Mouse (Mus musculus) thymus, postnatal 0 days (tissue): ENCODE measurements at regions not wholly inside any gene's neighbourhood (a gene's known extent, or its start where the extent isn't known, plus 50 kb on each side); places are given as distances from the start of the nearest gene placed in this dataset.

Experiments
- DNase-seq: peaks from one replicate; pipeline ENCODE4 v3.0.0-alpha.2; 2015; ENCODE audit warnings: low spot score

DNA sequence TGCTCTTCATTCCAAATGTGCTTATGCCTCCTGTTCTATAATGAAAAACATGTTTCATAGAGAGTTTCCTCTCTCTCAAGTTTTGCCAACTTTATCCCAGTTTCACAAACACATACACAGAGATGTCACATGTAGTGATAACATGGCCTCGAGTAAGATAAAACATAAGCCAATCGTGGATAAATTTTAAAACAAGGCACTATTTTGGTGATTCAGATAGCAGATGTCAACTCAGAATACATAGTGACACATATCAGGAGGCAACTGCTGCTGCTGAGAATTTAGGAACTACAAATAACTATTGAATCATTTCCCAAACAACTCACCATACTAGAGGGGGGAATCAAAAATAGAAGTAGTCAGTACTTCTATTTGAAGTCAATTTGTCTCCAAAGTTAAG lies 257.1 kb downstream of the Tle4 start:
- no peak for DNase-seq

DNA sequence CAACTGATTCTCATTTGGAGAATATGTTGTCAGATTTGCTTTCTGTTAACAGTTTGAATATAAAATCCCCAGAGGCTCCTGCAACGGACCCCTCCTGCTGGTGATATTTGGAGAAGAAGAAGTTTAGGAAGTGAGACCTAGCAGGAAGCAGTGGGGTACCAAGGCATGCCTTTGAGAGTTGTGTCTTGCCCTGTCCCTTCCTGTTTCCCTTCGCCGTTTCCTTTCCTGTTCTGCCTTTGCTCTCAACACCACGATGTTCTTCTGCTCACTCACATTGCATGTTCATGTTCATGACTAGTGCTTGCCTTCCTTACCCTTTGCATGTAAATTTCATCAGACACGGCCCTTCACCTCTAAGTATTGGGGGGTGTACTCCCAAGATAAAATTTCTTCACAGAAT lies 254.0 kb downstream of the Tle4 start:
- DNase-seq = peak; percentile 6

DNA sequence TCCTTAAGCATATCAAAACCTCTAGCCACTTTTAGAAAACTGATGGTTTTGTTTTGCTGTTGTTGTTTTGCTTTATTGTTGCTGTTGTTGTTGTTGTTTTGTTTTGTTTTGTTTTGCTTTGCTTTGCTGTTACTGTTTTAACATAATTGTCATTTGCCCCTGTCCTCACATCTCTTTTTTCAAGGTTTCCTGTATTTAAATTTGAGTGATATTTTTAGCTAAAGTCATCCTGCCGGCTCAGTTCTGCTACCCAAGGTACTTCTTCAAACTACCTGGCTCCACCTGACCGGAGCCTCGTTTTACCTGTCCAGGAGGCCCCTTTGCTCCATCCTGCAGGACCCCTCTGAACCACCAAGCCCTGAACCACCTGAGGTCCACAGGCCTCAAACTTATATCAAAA lies 253.4 kb downstream of the Tle4 start:
- no peak for DNase-seq

- no peak for DNase-seq
Observed at GRCm38 (mm10) chr19:14347026-14347425, 250.8 kb downstream of the Tle4 start.

GRCm38 (mm10) chr19:14347429-14347828 lies 250.4 kb downstream of the Tle4 start:
- no peak for DNase-seq

GRCm38 (mm10) chr19:14349753-14350152 lies 248.1 kb downstream of the Tle4 start:
- DNase-seq = no peak

GRCm38 (mm10) chr19:14351728-14352340 lies 246.0 kb downstream of the Tle4 start:
- DNase-seq = peak; percentile 42

DNA sequence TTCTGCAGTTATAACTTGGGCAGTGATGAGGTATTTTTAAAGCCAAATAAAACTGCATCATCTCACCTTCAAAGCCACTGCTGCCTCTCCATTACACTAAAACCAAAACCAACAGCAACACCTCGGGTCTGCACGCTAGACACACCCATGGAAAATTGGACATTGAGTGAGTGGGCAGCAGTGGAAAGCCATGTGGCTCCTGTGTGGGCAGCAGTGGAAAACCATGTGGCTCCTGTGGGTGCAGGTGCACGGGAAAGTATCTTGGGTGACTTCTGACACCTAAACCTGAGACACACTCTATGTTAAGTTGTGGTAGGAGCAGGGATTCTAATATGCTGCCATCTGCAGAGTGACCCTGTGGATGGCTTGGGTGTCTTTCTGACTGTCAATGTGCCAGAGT lies 245.3 kb downstream of the Tle4 start:
- no peak for DNase-seq

- no peak for DNase-seq
Observed at GRCm38 (mm10) chr19:14353151-14353550, 244.7 kb downstream of the Tle4 start.

- DNase-seq = no peak
Observed at GRCm38 (mm10) chr19:14355128-14355527, 242.7 kb downstream of the Tle4 start.

- no peak for DNase-seq
Observed at GRCm38 (mm10) chr19:14355946-14356345, 241.9 kb downstream of the Tle4 start.

GRCm38 (mm10) chr19:14360611-14361010 lies 237.2 kb downstream of the Tle4 start:
- no peak for DNase-seq

- DNase-seq = no peak
Observed at GRCm38 (mm10) chr19:14369098-14369604, 228.7 kb downstream of the Tle4 start.

DNA sequence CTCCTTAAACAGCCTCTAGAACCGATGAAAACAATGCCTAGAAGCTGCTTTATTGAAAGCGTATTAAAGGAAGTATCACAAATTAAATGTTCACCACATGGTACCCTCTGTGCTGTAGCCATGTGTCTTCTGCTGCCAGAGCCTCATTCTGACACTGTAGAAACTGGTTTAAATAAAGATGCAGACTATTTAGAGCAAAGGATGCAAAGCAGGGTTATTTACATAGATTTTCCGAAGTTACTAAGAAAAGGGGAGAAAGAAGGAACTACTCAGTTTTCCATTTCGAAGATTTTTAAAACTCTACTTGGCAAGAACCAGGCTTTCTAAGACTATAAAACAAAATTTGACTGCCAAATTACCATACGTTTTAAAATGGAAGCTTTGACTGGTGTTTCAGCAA lies 226.5 kb downstream of the Tle4 start:
- DNase-seq = no peak

DNA sequence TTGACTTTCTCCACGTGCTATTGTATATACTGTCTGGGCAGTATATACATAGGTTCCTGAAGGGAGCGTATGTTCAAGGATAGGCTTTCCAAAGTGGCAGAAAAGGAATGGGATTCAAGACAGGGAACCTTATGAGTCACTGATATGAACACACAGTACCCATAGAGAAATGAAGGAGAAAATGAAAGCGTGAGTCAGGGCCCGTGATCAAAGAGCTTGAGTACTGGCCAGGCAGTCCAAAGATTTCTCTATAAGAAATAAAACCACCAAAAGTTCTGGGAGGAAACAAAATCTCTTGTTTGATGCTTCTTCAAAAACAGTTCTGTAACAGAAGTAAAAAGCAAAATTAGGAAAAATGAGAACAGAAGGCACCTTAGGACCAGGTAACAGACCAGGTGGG lies 223.9 kb downstream of the Tle4 start:
- no peak for DNase-seq

DNA sequence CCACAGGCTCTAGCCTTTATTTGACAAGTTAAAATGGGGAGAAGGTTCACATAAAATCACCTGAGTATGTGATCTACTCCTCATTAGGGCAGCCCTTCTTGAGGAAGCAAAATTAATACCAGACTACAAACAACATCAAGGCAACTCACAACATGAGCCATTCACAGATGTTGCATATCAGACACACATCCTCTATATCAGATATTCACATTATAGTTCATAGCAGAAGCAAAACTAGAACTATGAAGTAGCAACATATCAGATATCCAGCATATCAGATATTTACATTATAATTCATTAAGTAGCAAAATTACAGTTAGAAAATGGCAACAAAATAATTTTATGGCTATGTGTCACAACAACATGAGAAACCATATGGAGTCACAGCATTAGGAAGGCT lies 217.0 kb downstream of the Tle4 start:
- DNase-seq = no peak

- DNase-seq = no peak
Observed at GRCm38 (mm10) chr19:14387796-14388195, 210.1 kb downstream of the Tle4 start.

- DNase-seq = peak; percentile 29
Observed at GRCm38 (mm10) chr19:14388539-14388938, 209.3 kb downstream of the Tle4 start.

- no peak for DNase-seq
Observed at GRCm38 (mm10) chr19:14389881-14390837, 207.7 kb downstream of the Tle4 start.

DNA sequence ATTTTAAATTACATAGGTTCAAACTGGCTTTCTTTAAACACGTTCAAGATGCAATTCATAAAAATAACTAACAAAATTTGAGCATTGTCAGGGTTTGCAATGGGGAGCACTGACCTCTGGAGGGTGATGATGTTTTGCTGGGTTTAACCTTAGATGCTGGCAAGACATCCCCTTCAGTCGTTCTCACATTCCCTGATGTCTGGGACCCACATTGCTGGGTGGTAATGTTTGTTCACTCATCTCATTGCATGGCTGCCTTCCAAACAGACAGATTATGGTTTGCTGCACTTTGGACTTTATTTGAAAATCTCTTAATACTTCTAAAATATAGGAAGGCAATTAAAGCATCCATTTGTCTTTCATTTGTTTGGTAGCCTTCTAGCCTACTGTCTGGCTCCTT lies 206.9 kb downstream of the Tle4 start:
- DNase-seq = no peak
